Mouse (Mus musculus): ENCODE measurements around the gene Prdm11. TPM values are rescaled to one million over a fixed set of nuclear protein-coding genes. Genes with fewer than 3 reads are reported as not detected.

Gene Prdm11
- polyA plus RNA-seq, 1 experiment from 2014 or later: 7.2 TPM

DNA sequence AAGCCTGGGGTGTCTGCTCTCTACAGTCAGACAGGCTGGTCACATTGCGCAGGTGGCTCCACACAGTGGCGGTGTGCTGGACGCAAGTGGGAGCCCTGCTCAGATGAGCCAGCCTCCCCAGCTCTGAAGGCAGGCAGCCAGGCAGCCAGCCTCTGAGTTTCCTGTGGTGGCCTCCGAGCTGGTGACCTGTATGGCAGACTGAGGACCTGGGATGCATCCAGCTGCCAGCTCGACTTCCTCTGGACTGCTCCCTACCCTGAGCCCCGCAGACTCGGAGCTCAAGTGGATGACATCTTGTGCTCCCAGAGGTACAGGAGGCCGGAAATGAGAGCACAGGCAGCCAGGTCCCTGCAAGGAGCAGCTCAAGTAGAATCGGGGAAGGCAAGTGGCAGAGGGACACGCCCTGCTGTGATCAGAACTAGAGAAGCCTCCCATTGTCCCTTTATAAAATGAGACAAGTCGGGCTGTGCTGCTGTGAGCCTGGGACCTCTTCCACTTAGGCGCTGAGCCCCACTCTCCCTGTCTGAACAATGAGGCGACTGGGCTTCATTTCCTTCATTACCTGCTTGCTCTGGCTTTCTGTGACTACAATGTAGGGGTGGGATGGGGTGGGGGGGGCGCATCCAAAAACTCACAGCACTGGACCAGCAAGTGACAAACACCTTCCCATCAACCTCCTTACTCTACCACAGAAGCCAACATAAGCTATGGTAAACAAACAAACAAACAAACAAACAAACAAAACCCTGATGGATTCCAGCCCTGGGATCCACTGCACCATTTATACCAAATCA, 16.5 kb downstream of the Prdm11 start:
- Histone ChIP-seq H3K9ac (replicated peaks) (no peak overlapping the region), H3K4me1 (replicated peaks) (peaks cover 51% of the 10 kb centered on the region), H3K27me3 (no peaks in the 10 kb centered on the region), H3K9me3 (no peaks in the 10 kb centered on the region), H3K36me3 (peaks cover 18% of the 10 kb centered on the region; the same call in 1 of the 2 replicates), H3K4me2 (no peak overlapping the region), H3K4me3 (replicated peaks) (no peak overlapping the region), H3K27ac (no peak overlapping the region)
- 46% methylated on average over 14 of the region's 14 CpGs for WGBS
- ATAC-seq (ENCODE audit: insufficient number of reproducible peaks, insufficient read depth, low FRiP score, low TSS enrichment, low read depth): no peak

DNA sequence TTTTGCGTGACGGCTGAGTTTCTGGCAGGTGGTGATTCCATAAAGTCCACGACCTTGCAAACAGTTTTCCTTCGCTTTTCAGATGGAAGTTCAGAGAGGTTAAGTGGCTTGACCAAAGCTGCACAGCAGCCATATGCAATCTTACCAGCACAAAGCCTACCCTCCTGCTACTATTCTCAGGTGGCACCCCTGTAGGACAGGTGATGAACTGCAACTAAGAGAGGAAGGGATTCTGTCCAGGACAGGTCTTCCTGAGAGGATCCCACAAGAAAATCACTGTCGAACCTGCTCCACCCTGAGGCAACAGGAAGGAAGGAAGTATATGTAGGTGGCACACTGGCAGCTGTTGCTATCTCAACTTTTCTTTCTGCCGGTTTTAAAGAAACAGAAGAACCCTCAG, 17.1 kb downstream of the Prdm11 start:
- Histone ChIP-seq H3K36me3 (peaks cover 22% of the 10 kb centered on the region; the same call in 1 of the 2 replicates), H3K27me3 (no peaks in the 10 kb centered on the region), H3K4me1 (replicated peaks) (peaks cover 51% of the 10 kb centered on the region), H3K4me3 (replicated peaks) (no peak overlapping the region), H3K27ac (no peak overlapping the region), H3K4me2 (no peak overlapping the region), H3K9ac (replicated peaks) (no peak overlapping the region), H3K9me3 (no peaks in the 10 kb centered on the region)
- WGBS: 73% methylated on average over 6 of the region's 6 CpGs
- no peak for ATAC-seq (ENCODE audit: insufficient number of reproducible peaks, insufficient read depth, low FRiP score, low TSS enrichment, low read depth)

DNA sequence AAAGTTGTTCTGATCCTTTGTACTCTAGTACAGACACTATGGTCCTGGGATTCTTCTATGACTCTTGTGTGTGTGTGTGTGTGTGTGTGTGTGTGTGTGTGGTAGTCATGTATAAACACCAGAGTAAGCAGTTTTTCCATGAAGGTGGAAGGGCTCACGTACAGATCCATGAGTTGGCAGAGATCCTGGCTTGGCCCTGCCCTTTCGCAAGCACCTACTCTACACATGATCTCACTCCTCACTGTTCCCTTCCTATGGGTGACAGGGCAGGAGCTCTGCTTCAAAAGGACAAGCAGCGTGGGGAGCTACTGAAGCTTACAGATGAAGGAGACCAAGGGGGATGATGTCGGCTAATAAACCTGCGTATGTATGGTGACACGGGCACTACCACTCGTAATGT, 18.3 kb downstream of the Prdm11 start:
- no peak for ATAC-seq (ENCODE audit: insufficient number of reproducible peaks, insufficient read depth, low FRiP score, low TSS enrichment, low read depth)
- Histone ChIP-seq H3K4me1 (replicated peaks) (peaks cover 48% of the 10 kb centered on the region), H3K36me3 (peaks cover 34% of the 10 kb centered on the region), H3K27me3 (no peaks in the 10 kb centered on the region), H3K4me3 (replicated peaks) (no peak overlapping the region), H3K9ac (replicated peaks) (no peak overlapping the region), H3K4me2 (no peak overlapping the region), H3K9me3 (peaks cover 10% of the 10 kb centered on the region), H3K27ac (no peak overlapping the region)
- 92% methylated on average over 7 of the region's 7 CpGs for WGBS

DNA sequence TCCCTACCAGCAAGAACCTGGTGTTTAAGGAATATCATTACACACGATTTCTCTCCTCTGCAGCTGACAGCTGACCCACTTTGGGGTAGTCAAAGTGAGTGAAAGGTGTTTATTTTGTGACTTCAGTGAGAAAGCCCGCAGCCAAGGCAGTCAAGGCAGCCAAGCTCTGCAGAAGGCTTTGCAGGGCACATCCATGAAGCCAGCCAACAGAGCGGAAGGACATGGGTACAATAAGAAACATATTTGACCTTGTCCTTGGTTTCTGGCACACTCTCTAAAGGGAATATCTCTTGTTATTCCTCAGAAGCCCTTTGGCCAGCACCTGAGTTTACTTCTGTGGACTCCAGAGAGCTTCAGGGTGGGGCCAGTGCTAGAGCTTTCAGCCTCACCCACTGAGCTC, 21.5 kb downstream of the Prdm11 start:
- H3K36me3 ChIP-seq: peaks cover 45% of the 10 kb centered on the region
- no peak for ATAC-seq (ENCODE audit: insufficient number of reproducible peaks, insufficient read depth, low FRiP score, low TSS enrichment, low read depth)
- WGBS: 84% methylated on average over 3 of the region's 3 CpGs

DNA sequence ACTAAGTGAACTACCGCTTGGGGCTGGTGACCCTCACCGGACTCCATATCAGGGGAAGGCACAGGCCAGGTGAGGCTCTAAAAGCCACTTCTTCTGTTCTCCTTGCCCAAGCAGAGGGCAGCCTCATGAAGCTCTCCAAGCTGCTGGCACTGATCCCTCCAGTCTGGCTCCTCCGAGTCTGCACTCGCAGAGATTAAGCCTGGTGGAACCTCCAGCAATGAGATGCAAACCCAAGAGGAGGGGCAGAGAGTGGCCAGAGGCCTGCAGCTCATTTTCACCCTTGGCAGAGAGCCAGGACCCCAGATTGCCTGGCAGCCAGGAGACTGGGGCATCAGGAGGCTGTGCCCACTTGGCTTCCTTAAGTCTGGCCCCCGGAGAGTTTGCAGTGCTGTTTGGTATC, 27.1 kb downstream of the Prdm11 start:
- Histone ChIP-seq H3K4me2 (no peak overlapping the region), H3K9ac (replicated peaks) (no peak overlapping the region), H3K9me3 (peaks cover 15% of the 10 kb centered on the region), H3K27me3 (peaks cover 5% of the 10 kb centered on the region; the same call in 1 of the 2 replicates), H3K4me1 (replicated peaks) (peaks cover 24% of the 10 kb centered on the region), H3K36me3 (peaks cover 23% of the 10 kb centered on the region), H3K4me3 (replicated peaks) (no peak overlapping the region), H3K27ac (no peak overlapping the region)
- WGBS: 81% methylated on average over 5 of the region's 5 CpGs
- ATAC-seq (ENCODE audit: insufficient number of reproducible peaks, insufficient read depth, low FRiP score, low TSS enrichment, low read depth): no peak

More for the DNA sequence above, 21.5 kb downstream of the Prdm11 start:
- Histone ChIP-seq H3K4me3 (replicated peaks) (no peak overlapping the region), H3K4me2 (no peak overlapping the region), H3K27ac (no peak overlapping the region), H3K4me1 (replicated peaks) (peaks cover 16% of the 10 kb centered on the region), H3K9ac (replicated peaks) (no peak overlapping the region), H3K9me3 (peaks cover 15% of the 10 kb centered on the region), H3K27me3 (no peaks in the 10 kb centered on the region)

DNA sequence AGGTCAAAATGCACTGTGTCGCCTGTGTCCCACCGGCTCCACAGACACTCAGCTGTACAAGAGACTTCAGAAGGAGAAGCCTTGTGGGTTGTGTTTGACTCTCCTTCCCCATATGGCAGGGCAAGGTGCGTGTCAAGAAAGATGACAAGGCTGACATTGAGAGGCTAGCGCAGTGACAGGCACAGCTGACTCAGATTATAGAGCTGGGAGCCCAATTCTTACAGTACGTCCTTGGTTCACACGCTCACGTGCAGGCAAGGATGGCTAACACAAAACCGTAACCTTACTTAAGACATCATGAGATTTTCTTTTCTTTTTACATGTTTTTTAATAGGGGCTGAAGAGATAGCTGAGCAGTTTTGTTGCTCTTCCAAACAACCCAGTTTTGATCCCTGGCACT, 28.8 kb downstream of the Prdm11 start:
- no peak overlapping the region for H3K9ac ChIP-seq (replicated peaks)
- H3K27ac ChIP-seq: no peak overlapping the region
- no peaks in the 10 kb centered on the region for H3K9me3 ChIP-seq
- H3K4me1 ChIP-seq (replicated peaks): peaks cover 31% of the 10 kb centered on the region
- H3K4me3 ChIP-seq (replicated peaks): no peak overlapping the region
- peaks cover 5% of the 10 kb centered on the region; the same call in 1 of the 2 replicates for H3K27me3 ChIP-seq
- 91% methylated on average over 8 of the region's 8 CpGs for WGBS
- no peak for ATAC-seq (ENCODE audit: insufficient number of reproducible peaks, insufficient read depth, low FRiP score, low TSS enrichment, low read depth)
- peaks cover 15% of the 10 kb centered on the region for H3K36me3 ChIP-seq
- no peak overlapping the region for H3K4me2 ChIP-seq

DNA sequence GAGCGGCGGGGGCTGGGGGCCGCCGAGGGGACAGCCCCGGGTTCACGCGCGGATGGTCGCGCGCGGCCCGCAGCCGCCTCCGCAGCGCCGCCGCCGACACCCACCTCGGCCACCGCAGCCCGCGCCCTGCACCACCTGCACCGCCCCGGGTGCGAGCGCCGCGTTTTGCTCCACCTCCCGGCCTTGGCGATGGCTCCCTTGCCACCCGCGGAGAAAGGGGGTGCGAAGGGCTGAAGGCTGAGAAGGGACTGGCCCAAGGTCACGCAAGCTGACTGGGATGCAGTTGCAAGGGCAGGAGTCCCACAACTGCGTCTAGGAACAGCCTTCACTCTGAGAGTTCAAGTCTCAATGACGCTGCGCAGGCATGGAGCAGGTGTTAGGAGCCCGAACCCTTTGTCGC, 30.9 kb downstream of the Prdm11 start:
- ATAC-seq (ENCODE audit: insufficient number of reproducible peaks, insufficient read depth, low FRiP score, low TSS enrichment, low read depth): peak; percentile 3; the same call in 1 of the 2 replicates
- Histone ChIP-seq H3K9ac (replicated peaks) (peak overlapping the region; percentile 77), H3K27me3 (peaks cover 5% of the 10 kb centered on the region; the same call in 1 of the 2 replicates), H3K4me2 (peak overlapping the region; percentile 98), H3K27ac (peak overlapping the region; percentile 95), H3K4me3 (replicated peaks) (peak overlapping the region; percentile 66), H3K9me3 (no peaks in the 10 kb centered on the region), H3K36me3 (peaks cover 26% of the 10 kb centered on the region), H3K4me1 (replicated peaks) (peaks cover 31% of the 10 kb centered on the region)
- WGBS: 3% methylated on average over 20 of the region's 40 CpGs

DNA sequence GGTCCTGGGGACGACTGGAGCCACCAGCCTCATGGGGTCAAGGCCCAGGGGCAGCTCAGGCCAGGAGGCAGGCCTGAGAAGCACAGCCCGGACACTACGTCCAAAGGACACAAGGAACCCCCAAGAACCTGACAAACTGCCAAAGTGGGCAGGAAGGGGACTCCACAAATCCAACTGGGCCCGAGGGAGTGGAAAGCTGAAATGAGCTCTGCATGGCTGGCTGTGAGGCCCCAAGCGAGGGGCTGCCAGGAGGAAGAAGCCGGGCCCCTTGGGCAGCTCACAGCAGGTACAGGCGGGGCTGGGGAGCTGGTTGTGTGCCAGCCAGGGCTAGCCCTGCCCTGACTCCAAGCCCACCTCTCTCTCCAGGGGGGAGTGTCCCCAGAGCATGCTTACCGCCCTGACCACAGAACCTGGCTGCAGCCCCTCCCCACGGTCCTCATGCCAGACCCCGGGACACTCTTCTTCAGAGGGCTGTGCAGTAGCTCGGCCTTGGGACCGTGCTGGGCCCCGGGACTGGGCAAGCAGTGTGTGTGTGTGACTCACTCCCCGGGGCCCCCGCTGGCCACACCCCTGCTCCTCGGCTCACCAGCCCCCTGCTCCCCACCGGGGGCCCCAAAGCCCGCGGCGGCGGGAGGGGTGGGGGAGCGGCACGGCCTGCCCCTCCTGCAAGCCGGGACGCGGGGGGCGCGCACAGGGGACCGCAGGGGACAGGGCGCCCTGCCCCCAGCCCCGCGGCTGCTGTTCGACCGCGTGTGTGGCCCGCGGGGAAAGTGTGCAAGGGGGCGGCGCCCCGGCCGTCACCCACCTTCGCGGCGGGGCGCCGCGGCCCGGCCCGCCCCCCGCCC, 31.7 kb downstream of the Prdm11 start:
- Histone ChIP-seq H3K4me1 (replicated peaks) (peaks cover 31% of the 10 kb centered on the region), H3K9ac (replicated peaks) (peak overlapping the region; percentile 77)
- WGBS: 3% methylated on average over 28 of the region's 50 CpGs

DNA sequence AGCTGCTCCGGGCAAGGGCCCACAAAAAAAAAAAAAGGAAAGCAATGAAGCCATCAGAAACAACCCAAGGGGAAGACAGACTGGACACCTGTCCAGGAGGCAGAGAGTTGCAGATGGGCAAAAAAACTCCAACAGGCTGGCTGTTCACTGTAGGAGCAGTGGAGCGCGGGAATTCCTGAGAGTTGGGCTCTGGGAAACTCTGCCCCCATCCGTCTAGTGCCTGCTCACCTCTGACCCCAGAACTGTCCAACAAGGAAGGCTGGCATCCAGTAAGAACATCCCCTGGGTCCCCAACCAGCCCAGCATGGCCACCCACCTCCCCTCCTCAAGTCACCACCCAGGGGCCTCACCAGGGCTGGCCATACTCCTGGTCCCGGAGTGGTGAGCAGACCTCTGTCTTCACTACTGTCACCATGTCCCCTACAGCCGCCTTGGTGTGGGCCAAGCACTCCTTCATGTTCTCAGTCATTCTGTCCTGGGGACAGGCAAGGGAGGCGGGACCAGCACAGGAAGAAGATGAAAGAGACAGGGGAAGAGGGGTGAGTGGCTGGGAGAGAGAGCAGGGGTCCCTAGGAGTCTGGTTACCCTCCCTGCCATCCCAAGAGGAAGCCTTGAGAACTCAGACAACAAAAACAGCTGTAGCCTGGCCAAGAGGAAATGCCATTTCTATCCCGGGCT, 32.4 kb downstream of the Prdm11 start:
- peak; percentile 12; the same call in 1 of the 2 replicates for ATAC-seq (ENCODE audit: insufficient number of reproducible peaks, insufficient read depth, low FRiP score, low TSS enrichment, low read depth)
- H3K27ac ChIP-seq: peak overlapping the region; percentile 95
- peaks cover 38% of the 10 kb centered on the region for H3K36me3 ChIP-seq
- peak overlapping the region; percentile 77; the same call in 1 of the 2 replicates for H3K9ac ChIP-seq (replicated peaks)
- WGBS: 55% methylated on average over 8 of the region's 8 CpGs
- peak overlapping the region; percentile 98 for H3K4me2 ChIP-seq
- H3K9me3 ChIP-seq: no peaks in the 10 kb centered on the region
- H3K4me3 ChIP-seq (replicated peaks): peak overlapping the region; percentile 66
- H3K4me1 ChIP-seq (replicated peaks): peaks cover 25% of the 10 kb centered on the region
- peaks cover 5% of the 10 kb centered on the region; the same call in 1 of the 2 replicates for H3K27me3 ChIP-seq

More for the DNA sequence above, 31.7 kb downstream of the Prdm11 start:
- Histone ChIP-seq H3K9me3 (no peaks in the 10 kb centered on the region), H3K4me3 (replicated peaks) (peak overlapping the region; percentile 66), H3K27me3 (peaks cover 5% of the 10 kb centered on the region; the same call in 1 of the 2 replicates), H3K36me3 (peaks cover 30% of the 10 kb centered on the region), H3K27ac (peak overlapping the region; percentile 95), H3K4me2 (peak overlapping the region; percentile 98)
- ATAC-seq (ENCODE audit: insufficient number of reproducible peaks, insufficient read depth, low FRiP score, low TSS enrichment, low read depth): peak; percentile 87

DNA sequence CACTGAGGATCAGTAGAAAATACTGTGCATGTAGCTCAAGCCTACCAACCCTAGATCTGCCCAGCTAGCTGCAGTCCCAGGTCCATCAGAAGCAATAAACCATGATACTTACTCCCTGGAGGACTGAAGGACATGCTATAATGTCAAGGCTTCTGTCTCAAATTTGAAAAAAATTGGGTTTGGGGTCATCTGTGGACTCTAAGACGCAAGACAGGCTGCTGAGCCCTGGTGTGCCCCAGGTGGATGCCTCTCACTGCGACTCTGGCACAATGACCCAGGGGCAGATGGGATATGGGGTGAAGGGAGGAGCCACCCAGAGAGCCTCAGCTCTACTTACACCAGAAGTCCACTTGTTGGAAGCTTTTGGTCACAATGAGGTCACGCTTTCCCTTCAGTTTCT, 33.0 kb downstream of the Prdm11 start:
- peaks cover 43% of the 10 kb centered on the region for H3K36me3 ChIP-seq
- peaks cover 24% of the 10 kb centered on the region for H3K4me1 ChIP-seq (replicated peaks)
- H3K9ac ChIP-seq (replicated peaks): no peak overlapping the region
- H3K4me2 ChIP-seq: no peak overlapping the region
- H3K9me3 ChIP-seq: no peaks in the 10 kb centered on the region
- 94% methylated on average over 3 of the region's 3 CpGs for WGBS
- no peak for ATAC-seq (ENCODE audit: insufficient number of reproducible peaks, insufficient read depth, low FRiP score, low TSS enrichment, low read depth)
- H3K27me3 ChIP-seq: peaks cover 5% of the 10 kb centered on the region; the same call in 1 of the 2 replicates
- H3K4me3 ChIP-seq (replicated peaks): no peak overlapping the region
- H3K27ac ChIP-seq: no peak overlapping the region

Measured in limb, embryonic 12.5 days (tissue).